Mouse (Mus musculus) gastrocnemius, adult 8-10 months (tissue): Measurements from ENCODE around the gene Tcl1b4. TPM values are rescaled to one million over a fixed set of nuclear protein-coding genes. Genes with fewer than 3 reads are reported as not detected.
A peak's percentile ranks its signal among the peaks of the same experiment; 100 is the strongest.
"Not testable (repeated sequence)": the region's sequence is repeated elsewhere in the genome, so short reads cannot be mapped to it uniquely, and the experiment has no call there.

Experiments
- DNase-seq, 2 experiments: peaks; one replicate each; pipeline ENCODE4 v3.0.0; 2022; ENCODE audit warnings: low spot score in 2 of 2
- total RNA-seq, 4 experiments: library from RNA; stranded (reverse); gene quantifications; 2 replicates each; pipeline ENCODE4 v1.2.4; 2022

Tcl1b4 gene
- not detected for total RNA-seq

GRCm38 (mm10) chr12:105201657-105202056, at the start of gene Tcl1b4:
TSS of gene Tcl1b4 (plus strand) at chr12:105201957.
- not testable (repeated sequence) for DNase-seq

DNA sequence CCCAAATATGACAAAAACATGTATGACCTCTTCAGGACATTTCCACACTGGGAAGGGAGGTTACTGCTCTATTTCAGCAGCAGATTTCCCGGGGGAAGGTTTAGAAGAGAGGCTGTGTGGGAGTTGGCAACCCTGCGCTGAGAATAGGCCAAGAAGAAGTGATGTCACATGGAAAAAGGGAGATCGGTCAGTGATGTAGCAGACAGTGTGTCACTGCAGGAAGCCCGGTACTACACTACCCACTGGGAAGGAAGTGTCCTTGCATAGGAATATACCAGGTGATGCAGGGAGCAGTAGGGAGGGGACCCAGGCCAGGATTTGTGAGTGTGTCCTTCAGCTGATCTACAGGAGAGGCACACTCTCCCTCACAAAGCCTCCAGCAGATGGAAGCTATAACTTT, 46.5 kb upstream of the Tcl1b4 start:
- peak in 1 of 2 experiments; percentile 6 for DNase-seq

DNA sequence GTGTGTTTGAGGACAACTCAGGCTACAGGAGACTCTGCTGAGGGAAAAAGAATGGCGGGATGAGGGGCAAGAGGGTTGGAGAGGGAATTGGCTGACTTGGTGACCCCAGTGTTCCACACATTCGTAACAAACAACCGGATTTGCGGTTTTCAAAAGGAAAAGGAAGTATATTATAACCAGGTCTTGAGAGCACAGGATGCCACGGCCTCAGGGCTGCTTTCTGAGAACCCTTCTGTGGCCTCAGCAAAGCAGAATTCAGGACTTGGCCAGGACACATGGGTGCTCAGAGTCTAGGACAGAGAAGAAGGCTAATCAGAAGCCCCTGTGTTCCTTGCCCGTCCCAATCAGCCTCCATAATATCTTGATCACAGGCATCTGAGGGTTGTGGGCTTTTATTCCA, 42.9 kb upstream of the Tcl1b4 start:
- no peak for DNase-seq

DNA sequence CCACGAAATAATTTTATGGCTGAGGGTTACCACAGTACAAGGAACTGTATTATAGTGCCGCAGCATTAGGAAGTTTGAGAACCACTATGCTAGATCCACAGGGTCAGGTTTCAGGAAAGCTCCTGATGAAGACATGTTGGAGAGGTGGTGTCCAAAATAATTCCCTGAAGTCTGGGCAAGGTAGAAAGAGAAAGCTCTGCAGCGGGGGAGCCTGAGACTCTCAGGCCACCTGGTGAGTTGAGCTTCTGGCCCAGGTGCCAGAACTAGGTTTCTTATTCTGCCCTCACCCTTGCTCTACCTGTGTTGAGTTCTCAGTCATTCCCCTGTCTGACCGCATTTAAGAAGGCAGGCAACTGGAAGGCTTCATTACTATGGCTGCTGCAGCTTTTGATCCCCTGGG, 42.4 kb upstream of the Tcl1b4 start, which contains the start of gene Tcl1b1:
Gene Tcl1b1 (plus strand): TSS at position 301 of the 400 bp plus-strand sequence.
- DNase-seq, result no peak

GRCm38 (mm10) chr12:105166734-105167133, 35.0 kb upstream of the Tcl1b4 start:
- DNase-seq, result no peak

- no peak for DNase-seq
Observed at GRCm38 (mm10) chr12:105173366-105173765, 28.4 kb upstream of the Tcl1b4 start.

- peak; percentile 19 to 35 for DNase-seq
Observed at GRCm38 (mm10) chr12:105174318-105174717, 27.4 kb upstream of the Tcl1b4 start.

DNA sequence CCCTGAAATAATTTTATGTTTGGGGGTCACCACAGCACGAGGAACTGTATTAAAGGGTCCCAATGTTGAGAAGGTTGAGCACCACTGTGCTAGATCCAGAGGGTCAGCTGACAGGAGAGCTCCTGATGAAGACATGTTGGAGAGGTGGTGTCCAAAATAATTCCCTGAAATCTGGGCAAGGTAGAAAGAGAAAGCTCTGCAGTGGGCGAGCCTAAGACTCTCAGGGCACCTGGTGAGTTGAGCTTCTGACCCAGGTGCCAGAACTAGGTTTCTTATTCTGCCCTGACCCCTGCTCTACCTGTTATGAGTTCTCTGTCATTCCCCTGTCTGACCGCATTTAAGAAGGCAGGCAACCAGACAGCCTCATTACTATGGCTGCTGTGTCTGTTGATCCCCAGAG, 25.7 kb upstream of the Tcl1b4 start, which contains the start of gene Tcl1b5:
Gene Tcl1b5 (plus strand): TSS at position 301 of the 400 bp plus-strand sequence.
- not testable (repeated sequence) for DNase-seq

DNA sequence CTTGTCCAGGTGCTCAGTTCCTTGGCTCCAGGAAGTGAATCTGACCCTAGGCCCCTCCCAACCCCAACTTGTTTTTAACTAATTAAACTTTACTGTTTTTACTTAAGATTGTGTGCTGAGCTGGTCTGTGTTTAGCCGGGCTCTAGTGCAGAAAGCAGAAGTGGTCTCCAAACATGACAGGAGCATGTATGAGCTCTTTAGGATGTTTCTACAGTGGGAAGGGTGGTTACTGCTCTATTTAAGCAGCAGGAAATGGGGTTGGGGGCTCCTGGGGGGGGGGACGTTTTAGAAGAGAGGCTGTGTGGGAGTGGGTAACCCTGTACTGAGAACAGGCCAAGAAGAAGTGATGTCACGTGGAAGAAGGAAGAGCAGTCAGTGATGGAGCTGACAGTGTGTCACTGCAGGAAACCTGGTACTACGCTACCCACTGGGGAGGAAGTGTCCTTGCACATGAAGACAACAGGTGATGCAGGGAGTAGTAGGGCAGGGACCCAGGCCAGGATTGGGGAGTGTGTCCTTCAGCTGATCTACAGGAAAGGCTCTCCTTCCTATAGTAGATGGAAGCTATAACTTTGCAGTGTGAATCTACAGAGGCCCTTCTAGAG, 20.6 kb upstream of the Tcl1b4 start:
- DNase-seq, result not testable (repeated sequence)

- not testable (repeated sequence) for DNase-seq
Observed at GRCm38 (mm10) chr12:105188980-105189379, 12.8 kb upstream of the Tcl1b4 start.

- not testable (repeated sequence) for DNase-seq
Observed at GRCm38 (mm10) chr12:105190743-105191142, 11.0 kb upstream of the Tcl1b4 start, which contains the start of gene Tcl1b3. TSS of gene Tcl1b3 (plus strand) at chr12:105191043.

DNA sequence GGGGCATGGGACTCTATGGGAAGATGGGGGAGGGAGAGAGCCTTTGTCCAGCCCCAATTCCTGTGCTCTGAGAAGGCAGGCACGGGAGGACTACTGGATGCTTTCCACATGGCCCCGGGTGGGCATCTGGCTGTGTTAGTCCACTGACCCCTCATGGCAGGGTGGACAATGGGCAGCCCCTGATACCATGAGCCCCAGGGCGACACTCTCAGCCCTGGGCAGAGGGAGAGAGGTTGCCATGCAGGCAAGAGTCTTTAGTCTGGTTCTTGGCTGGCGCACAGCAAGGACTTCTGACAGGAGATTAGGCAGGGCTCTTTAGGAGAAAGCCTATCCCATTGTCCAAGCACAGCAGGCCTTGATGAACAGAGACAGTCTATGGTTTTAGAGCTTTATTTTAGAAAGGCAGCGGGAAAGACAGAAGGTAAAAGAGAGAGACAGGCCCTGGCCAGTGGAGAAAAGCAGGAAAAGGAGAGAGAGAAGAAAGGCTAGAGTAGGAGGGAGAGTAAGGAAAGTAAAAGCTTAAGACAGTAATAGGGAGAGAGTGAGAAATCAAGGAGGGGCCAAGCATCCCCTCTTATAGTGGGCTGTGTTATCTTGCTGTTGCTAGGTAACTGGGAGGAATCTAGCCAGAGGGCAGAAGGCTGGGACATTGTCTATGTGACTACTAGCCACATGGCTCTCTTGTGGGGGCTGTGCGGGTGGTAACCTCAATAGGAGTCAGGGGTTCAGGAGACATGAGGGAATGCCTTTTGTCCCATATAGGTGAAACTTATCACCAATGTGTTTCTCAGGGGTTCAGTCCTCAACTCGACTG, 1.9 kb upstream of the Tcl1b4 start:
- not testable (repeated sequence) for DNase-seq

DNA sequence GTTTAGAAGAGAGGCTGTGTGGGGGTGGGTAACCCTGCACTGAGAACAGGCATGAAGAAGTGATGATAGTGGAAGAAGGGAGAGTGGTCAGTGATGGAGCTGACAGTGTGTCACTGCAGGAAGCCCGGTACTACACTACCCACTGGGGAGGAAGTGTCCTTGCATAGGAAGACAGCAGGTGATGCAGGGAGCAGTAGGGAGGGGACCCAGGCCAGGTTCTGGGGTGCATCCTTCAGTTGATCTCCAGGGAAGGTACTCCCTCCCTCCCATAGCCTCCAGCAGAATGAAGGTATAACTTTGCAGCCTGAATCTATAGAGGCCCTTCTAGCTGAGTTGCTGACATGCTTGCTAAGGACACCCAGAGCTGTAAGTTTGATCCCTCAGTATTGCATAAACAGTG, 5.3 kb downstream of the Tcl1b4 start:
- no peak for DNase-seq

GRCm38 (mm10) chr12:105208441-105208840, 6.7 kb downstream of the Tcl1b4 start:
- no peak for DNase-seq

- DNase-seq, result no peak
Observed at GRCm38 (mm10) chr12:105209231-105209630, 7.5 kb downstream of the Tcl1b4 start.

DNA sequence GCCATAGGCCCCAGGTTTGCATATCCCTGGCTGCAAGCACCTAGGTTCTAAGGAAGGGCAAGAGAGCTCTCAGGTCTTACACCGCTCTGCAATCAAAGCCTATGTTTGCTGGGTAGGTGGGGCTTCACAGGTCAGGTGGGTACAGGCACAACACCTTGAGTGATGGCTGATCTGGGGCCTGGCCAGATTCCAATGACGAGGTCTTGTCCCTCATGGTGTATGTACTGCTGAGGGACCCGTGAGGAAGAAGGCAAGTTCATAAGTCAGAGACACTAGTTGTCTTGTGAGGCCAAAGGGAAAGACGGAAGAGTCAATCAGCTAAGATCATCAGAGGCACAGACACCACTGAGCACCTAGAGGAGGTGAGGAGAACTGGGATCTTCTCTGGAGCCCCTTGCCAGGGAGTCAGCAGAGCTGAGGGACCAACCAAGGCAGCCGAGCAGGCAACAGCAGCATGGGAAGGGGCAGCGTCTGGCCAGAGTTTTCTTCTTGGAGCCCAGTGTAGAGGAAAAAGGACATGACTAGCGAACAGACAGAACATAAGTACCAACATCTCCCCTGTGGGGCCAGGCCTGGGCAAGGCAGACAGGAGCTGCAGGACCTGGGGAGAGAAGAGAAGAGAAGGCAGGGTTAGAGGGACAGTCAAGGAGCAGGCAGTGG, 15.5 kb downstream of the Tcl1b4 start:
- DNase-seq, result no peak

- no peak for DNase-seq
Observed at GRCm38 (mm10) chr12:105222601-105223319, 21.0 kb downstream of the Tcl1b4 start, which contains the start of gene Tcl1. TSS of gene Tcl1 (minus strand) at chr12:105222793.

- no peak for DNase-seq
Observed at GRCm38 (mm10) chr12:105224621-105225320, 23.0 kb downstream of the Tcl1b4 start.

DNA sequence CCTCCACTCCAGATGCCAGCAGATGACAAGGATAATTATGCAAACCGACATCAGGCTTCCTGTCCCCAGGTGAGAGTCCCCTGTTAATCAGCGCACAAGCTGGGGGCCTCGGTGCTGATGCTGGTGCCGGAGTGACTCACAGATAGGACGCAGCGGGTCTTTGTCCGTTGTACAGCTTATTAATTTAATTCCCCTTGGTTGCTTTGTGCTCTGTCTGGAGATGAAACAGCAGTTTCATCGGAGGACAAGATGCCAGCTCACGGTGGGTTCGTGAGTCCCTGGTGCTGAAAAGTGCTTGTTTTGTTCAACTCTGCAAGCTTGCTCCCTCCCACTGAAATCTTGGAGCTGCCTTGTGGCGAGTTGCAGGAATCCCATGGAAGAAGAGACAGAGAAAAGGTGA, 32.6 kb downstream of the Tcl1b4 start:
- no peak for DNase-seq

DNA sequence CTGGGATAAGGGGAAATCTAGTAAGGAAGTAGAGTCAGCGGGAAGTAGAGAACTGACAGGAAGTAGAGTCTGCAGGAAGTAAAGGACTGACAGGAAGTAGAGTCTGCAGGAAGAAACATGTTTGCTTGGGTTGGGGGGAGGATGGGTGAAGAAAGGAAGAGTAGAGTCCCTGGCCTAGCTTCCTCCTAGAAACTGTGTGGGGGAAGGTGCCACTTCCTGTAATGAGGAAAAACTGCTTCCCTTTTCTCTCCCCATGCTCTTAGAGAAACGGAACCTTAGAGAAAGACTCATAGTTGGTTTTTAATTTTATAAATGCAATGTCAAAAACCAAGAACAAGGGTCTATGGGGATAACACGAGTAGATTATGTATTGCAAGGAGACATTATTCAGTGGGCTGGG, 33.3 kb downstream of the Tcl1b4 start:
- no peak for DNase-seq

DNA sequence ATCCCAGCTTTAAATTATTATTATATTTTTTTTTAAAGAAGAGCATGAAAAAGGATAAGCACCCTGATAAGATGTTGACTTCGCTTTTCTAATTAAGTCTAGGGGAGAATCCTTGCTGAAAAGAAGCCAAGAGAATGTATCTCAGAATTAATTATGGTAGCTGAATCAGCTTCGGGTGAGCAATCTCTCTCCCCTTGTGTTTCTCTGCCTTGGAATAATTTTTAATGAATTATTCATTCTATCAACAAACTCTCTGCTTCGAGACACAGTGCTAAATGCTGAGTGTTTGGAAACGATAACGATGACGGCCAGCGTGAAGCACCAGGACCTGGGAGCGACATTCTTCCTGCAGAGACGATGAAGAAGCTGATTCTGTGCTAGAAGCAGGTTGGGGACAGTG, 37.3 kb downstream of the Tcl1b4 start:
- DNase-seq, result no peak
